Mouse (Mus musculus): ENCODE results near the gene Tpcn1. TPM values are rescaled to one million over a fixed set of nuclear protein-coding genes. Genes with fewer than 3 reads are reported as not detected.

Tpcn1 gene
- polyA plus RNA-seq, 1 experiment from 2014 or later: 30.6 TPM

GRCm38 (mm10) chr5:120525737-120526136 lies 62.7 kb downstream of the Tpcn1 start:
- H3K4me3 ChIP-seq (ENCODE audit: low read length): no peak overlapping the region
- WGBS: 35% methylated on average over 5 of the region's 5 CpGs
- H3K36me3 ChIP-seq (ENCODE audit: insufficient read depth, low read length): peaks cover 22% of the 10 kb centered on the region; the same call in 1 of the 2 replicates
- no peaks in the 10 kb centered on the region for H3K27me3 ChIP-seq (ENCODE audit: insufficient read depth, low read length)
- H3K9me3 ChIP-seq (ENCODE audit: low read length): no peaks in the 10 kb centered on the region
- no peak for ATAC-seq (ENCODE audit: low FRiP score, low TSS enrichment)
- H3K4me2 ChIP-seq (replicated peaks; ENCODE audit: low read depth, low read length): no peak overlapping the region
- no peak overlapping the region for H3K9ac ChIP-seq (replicated peaks; ENCODE audit: low read length)
- no peaks in the 10 kb centered on the region for H3K4me1 ChIP-seq (ENCODE audit: insufficient read depth, low read length)
- no peak overlapping the region for H3K27ac ChIP-seq (ENCODE audit: low read length)

- Histone ChIP-seq H3K9me3 (ENCODE audit: low read length) (no peaks in the 10 kb centered on the region), H3K36me3 (ENCODE audit: insufficient read depth, low read length) (peaks cover 15% of the 10 kb centered on the region; the same call in 1 of the 2 replicates), H3K9ac (replicated peaks; ENCODE audit: low read length) (no peak overlapping the region), H3K4me3 (ENCODE audit: low read length) (no peak overlapping the region), H3K4me1 (ENCODE audit: insufficient read depth, low read length) (no peaks in the 10 kb centered on the region), H3K4me2 (replicated peaks; ENCODE audit: low read depth, low read length) (no peak overlapping the region), H3K27me3 (ENCODE audit: insufficient read depth, low read length) (no peaks in the 10 kb centered on the region), H3K27ac (ENCODE audit: low read length) (no peak overlapping the region)
- 91% methylated on average over 2 of the region's 2 CpGs for WGBS
- ATAC-seq (ENCODE audit: low FRiP score, low TSS enrichment): no peak
Measured at GRCm38 (mm10) chr5:120524736-120525135, 63.7 kb downstream of the Tpcn1 start.

- no peaks in the 10 kb centered on the region for H3K4me1 ChIP-seq (ENCODE audit: insufficient read depth, low read length)
- H3K27me3 ChIP-seq (ENCODE audit: insufficient read depth, low read length): no peaks in the 10 kb centered on the region
- H3K9ac ChIP-seq (replicated peaks; ENCODE audit: low read length): no peak overlapping the region
- 80% methylated on average over 3 of the region's 3 CpGs for WGBS
- no peak for ATAC-seq (ENCODE audit: low FRiP score, low TSS enrichment)
- H3K9me3 ChIP-seq (ENCODE audit: low read length): no peaks in the 10 kb centered on the region
- no peak overlapping the region for H3K4me2 ChIP-seq (replicated peaks; ENCODE audit: low read depth, low read length)
- no peak overlapping the region for H3K4me3 ChIP-seq (ENCODE audit: low read length)
- no peak overlapping the region for H3K27ac ChIP-seq (ENCODE audit: low read length)
- peaks cover 15% of the 10 kb centered on the region; the same call in 1 of the 2 replicates for H3K36me3 ChIP-seq (ENCODE audit: insufficient read depth, low read length)
Measured at GRCm38 (mm10) chr5:120522649-120523048, 65.8 kb downstream of the Tpcn1 start.

- no peaks in the 10 kb centered on the region for H3K9me3 ChIP-seq (ENCODE audit: low read length)
- no peak overlapping the region for H3K27ac ChIP-seq (ENCODE audit: low read length)
- no peak overlapping the region for H3K4me3 ChIP-seq (ENCODE audit: low read length)
- no peak overlapping the region for H3K4me2 ChIP-seq (replicated peaks; ENCODE audit: low read depth, low read length)
- no peaks in the 10 kb centered on the region for H3K27me3 ChIP-seq (ENCODE audit: insufficient read depth, low read length)
- H3K36me3 ChIP-seq (ENCODE audit: insufficient read depth, low read length): peaks cover 6% of the 10 kb centered on the region; the same call in 1 of the 2 replicates
- H3K9ac ChIP-seq (replicated peaks; ENCODE audit: low read length): no peak overlapping the region
- WGBS: 54% methylated on average over 9 of the region's 9 CpGs
- peaks cover 35% of the 10 kb centered on the region for H3K4me1 ChIP-seq (ENCODE audit: insufficient read depth, low read length)
- no peak for ATAC-seq (ENCODE audit: low FRiP score, low TSS enrichment)
Measured at GRCm38 (mm10) chr5:120517552-120517951, 70.9 kb downstream of the Tpcn1 start.

GRCm38 (mm10) chr5:120516221-120516984 lies 72.1 kb downstream of the Tpcn1 start:
- H3K9me3 ChIP-seq (ENCODE audit: low read length): no peaks in the 10 kb centered on the region
- no peaks in the 10 kb centered on the region for H3K36me3 ChIP-seq (ENCODE audit: insufficient read depth, low read length)
- no peaks in the 10 kb centered on the region for H3K27me3 ChIP-seq (ENCODE audit: insufficient read depth, low read length)
- peak overlapping the region; percentile 62; the same call in 1 of the 2 replicates for H3K27ac ChIP-seq (ENCODE audit: low read length)
- 0 out of 2 replicates have a peak, but pooled peaks have one; percentile 10 for ATAC-seq (ENCODE audit: low FRiP score, low TSS enrichment)
- H3K4me3 ChIP-seq (ENCODE audit: low read length): no peak overlapping the region
- H3K4me2 ChIP-seq (replicated peaks; ENCODE audit: low read depth, low read length): no peak overlapping the region
- H3K4me1 ChIP-seq (ENCODE audit: insufficient read depth, low read length): peaks cover 42% of the 10 kb centered on the region
- 42% methylated on average over 15 of the region's 15 CpGs for WGBS
- no peak overlapping the region for H3K9ac ChIP-seq (replicated peaks; ENCODE audit: low read length)

GRCm38 (mm10) chr5:120515451-120515850 lies 73.0 kb downstream of the Tpcn1 start:
- ATAC-seq (ENCODE audit: low FRiP score, low TSS enrichment): no peak
- H3K9ac ChIP-seq (replicated peaks; ENCODE audit: low read length): no peak overlapping the region
- 83% methylated on average over 7 of the region's 7 CpGs for WGBS
- no peaks in the 10 kb centered on the region for H3K27me3 ChIP-seq (ENCODE audit: insufficient read depth, low read length)
- peaks cover 44% of the 10 kb centered on the region for H3K4me1 ChIP-seq (ENCODE audit: insufficient read depth, low read length)
- H3K27ac ChIP-seq (ENCODE audit: low read length): peak overlapping the region; percentile 59; the same call in 1 of the 2 replicates
- no peaks in the 10 kb centered on the region for H3K9me3 ChIP-seq (ENCODE audit: low read length)
- no peaks in the 10 kb centered on the region for H3K36me3 ChIP-seq (ENCODE audit: insufficient read depth, low read length)
- no peak overlapping the region for H3K4me3 ChIP-seq (ENCODE audit: low read length)
- no peak overlapping the region for H3K4me2 ChIP-seq (replicated peaks; ENCODE audit: low read depth, low read length)

- 0 out of 2 replicates have a peak, but pooled peaks have one; percentile 4 for ATAC-seq (ENCODE audit: low FRiP score, low TSS enrichment)
- Histone ChIP-seq H3K9ac (replicated peaks; ENCODE audit: low read length) (no peak overlapping the region), H3K4me2 (replicated peaks; ENCODE audit: low read depth, low read length) (no peak overlapping the region), H3K27me3 (ENCODE audit: insufficient read depth, low read length) (no peaks in the 10 kb centered on the region), H3K9me3 (ENCODE audit: low read length) (no peaks in the 10 kb centered on the region), H3K27ac (ENCODE audit: low read length) (peak overlapping the region; percentile 59; the same call in 1 of the 2 replicates), H3K36me3 (ENCODE audit: insufficient read depth, low read length) (no peaks in the 10 kb centered on the region), H3K4me1 (ENCODE audit: insufficient read depth, low read length) (peaks cover 44% of the 10 kb centered on the region), H3K4me3 (ENCODE audit: low read length) (no peak overlapping the region)
- 7% methylated on average over 4 of the region's 4 CpGs for WGBS
Measured at GRCm38 (mm10) chr5:120514754-120515153, 73.7 kb downstream of the Tpcn1 start.

- peak overlapping the region; percentile 59 for H3K27ac ChIP-seq (ENCODE audit: low read length)
- ATAC-seq (ENCODE audit: low FRiP score, low TSS enrichment): no peak
Measured at GRCm38 (mm10) chr5:120514031-120514677, 74.3 kb downstream of the Tpcn1 start.

GRCm38 (mm10) chr5:120512911-120513555 lies 75.4 kb downstream of the Tpcn1 start:
- Histone ChIP-seq H3K4me3 (ENCODE audit: low read length) (no peak overlapping the region), H3K4me2 (replicated peaks; ENCODE audit: low read depth, low read length) (peak overlapping the region; percentile 7), H3K27me3 (ENCODE audit: insufficient read depth, low read length) (no peaks in the 10 kb centered on the region), H3K9ac (replicated peaks; ENCODE audit: low read length) (0 out of 2 replicates have a peak overlapping the region, but pooled peaks have one; percentile 3), H3K9me3 (ENCODE audit: low read length) (peaks cover 2% of the 10 kb centered on the region; the same call in 1 of the 2 replicates), H3K27ac (ENCODE audit: low read length) (peak overlapping the region; percentile 59), H3K36me3 (ENCODE audit: insufficient read depth, low read length) (no peaks in the 10 kb centered on the region), H3K4me1 (ENCODE audit: insufficient read depth, low read length) (peaks cover 44% of the 10 kb centered on the region)
- peak; percentile 10; the same call in 1 of the 2 replicates for ATAC-seq (ENCODE audit: low FRiP score, low TSS enrichment)
- 42% methylated on average over 15 of the region's 15 CpGs for WGBS

More at GRCm38 (mm10) chr5:120514031-120514677, 74.3 kb downstream of the Tpcn1 start:
- peaks cover 44% of the 10 kb centered on the region for H3K4me1 ChIP-seq (ENCODE audit: insufficient read depth, low read length)
- H3K27me3 ChIP-seq (ENCODE audit: insufficient read depth, low read length): no peaks in the 10 kb centered on the region
- H3K9me3 ChIP-seq (ENCODE audit: low read length): peaks cover 2% of the 10 kb centered on the region; the same call in 1 of the 2 replicates
- H3K4me2 ChIP-seq (replicated peaks; ENCODE audit: low read depth, low read length): no peak overlapping the region
- no peaks in the 10 kb centered on the region for H3K36me3 ChIP-seq (ENCODE audit: insufficient read depth, low read length)
- 0 out of 2 replicates have a peak overlapping the region, but pooled peaks have one; percentile 19 for H3K9ac ChIP-seq (replicated peaks; ENCODE audit: low read length)
- 56% methylated on average over 9 of the region's 9 CpGs for WGBS
- H3K4me3 ChIP-seq (ENCODE audit: low read length): no peak overlapping the region

All from kidney, embryonic 16.5 days (tissue).